Mouse (Mus musculus): ENCODE results near the gene Gm28778.

- TF ChIP-seq CTCF (IDR thresholded peaks at IDR 0.05; ENCODE audit: low read depth, low read length): no peak
- TF ChIP-seq POLR2A (IDR thresholded peaks at IDR 0.05; ENCODE audit: extremely low read depth, insufficient read depth, low read length): no peak
These were observed 27.4 kb downstream of the Gm28778 start for GRCm38 (mm10) chr1:53324277-53324676.
